Mouse (Mus musculus) A20 (cell line): ENCODE measurements around the gene Olfr95.
"Not testable (repeated sequence)": the region's sequence is repeated elsewhere in the genome, so short reads cannot be mapped to it uniquely, and the experiment has no call there.

Experiments
- DNase-seq: peaks from one replicate; pipeline ENCODE4 v3.0.0-alpha.2; 2011; ENCODE audit warnings: low read depth, low spot score

Olfr95 gene

DNA sequence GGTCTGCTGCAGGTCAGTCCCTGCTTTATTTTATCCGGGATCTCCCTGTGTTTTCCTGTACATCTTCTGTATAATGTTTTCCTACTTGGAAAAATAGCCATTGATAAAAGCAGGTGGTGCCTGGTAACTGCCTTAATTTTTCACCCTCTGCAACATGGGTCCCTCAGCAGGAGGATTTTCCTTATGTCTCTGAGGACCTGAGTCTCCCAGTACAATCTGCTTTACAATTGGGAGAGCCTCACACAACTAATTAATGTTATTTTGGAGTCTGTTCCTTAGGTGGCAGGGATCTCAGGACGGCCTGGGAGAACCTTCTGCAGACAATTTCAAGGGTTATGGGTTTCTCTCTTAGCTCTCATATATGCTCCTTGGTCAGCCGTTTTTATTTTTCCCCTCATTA lies at the start of gene Olfr95:
Gene Olfr95, minus strand, starts transcription at position 101 of the 400 bp plus-strand sequence.
- no peak for DNase-seq

DNA sequence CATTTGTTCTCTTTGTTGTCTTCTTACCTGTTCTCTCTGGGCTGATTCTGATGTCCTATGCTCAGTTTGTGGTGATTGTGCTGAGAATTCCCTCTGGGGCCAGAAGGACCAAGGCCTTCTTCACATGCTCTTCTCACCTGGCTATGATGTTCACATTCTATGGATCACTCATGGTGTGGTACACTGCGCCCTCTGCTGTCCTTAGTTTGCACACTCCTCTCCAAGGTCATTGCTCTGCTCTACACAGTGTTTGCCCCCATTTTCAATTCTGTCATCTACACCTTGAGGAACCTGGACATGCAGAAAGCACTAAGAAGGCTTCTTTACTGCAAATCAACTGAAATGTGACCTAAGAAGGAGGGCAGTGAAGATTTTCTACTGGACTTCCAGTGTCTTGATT lies 37.6 kb upstream of the Olfr95 start:
- DNase-seq, result peak; percentile 59

DNA sequence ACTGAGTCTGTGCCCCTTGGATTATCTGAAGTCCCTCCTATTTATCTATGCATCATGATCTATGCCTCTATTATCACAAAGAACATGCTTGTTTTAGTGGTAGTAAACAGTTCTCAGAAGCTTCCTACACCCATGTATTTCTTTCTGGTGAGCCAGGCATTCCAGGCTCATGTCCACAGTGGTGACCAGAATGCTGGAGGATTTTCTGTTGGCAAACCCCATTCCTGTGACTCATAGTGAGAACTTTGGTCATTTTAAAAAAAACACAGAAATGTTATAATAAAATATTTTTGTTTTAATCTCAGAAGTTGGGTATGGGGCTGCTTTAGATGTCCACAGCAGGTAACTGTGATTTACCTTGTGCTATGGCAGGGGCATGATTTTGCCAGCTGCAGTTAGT lies 36.5 kb upstream of the Olfr95 start:
- DNase-seq, result no peak

DNA sequence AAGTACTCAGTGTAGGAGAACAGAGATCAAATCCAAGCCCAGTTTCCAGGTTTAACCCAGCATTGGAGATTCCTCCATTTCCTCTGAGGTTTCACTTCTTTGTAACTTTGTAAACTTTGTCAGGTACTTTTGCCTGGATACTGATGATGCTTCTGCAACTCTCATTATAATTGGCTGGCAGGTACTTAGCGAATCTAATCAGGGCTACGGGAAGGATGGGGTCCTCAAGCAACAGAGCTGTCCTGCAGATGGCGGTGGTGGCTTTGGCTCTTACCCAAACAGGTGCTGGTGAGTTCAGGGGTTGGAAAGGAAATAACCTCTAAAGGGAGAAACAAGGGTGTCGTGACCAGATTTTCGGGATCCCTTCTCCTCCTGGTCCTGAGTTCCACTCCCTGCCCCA lies 33.8 kb upstream of the Olfr95 start:
- peak; percentile 90 for DNase-seq

DNA sequence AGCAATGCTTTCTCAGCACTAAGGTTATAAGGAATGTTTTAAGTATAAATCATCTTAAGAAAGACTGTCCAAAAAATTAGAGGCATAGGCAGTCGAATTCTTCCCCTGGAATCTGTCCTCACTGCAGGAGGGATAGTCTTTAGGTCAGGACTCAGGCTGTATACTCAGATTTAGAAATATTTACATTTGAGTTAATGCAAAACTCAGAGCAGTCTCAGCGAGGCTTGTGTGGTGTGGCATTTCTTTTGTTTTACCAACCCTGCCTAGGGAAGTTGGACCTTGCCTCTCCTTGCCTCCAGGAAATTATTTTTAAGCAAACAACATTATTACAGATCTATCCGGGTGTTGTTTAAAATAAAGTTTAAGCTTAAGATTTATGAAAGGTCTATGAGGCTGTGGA lies 29.3 kb upstream of the Olfr95 start:
- no peak for DNase-seq

DNA sequence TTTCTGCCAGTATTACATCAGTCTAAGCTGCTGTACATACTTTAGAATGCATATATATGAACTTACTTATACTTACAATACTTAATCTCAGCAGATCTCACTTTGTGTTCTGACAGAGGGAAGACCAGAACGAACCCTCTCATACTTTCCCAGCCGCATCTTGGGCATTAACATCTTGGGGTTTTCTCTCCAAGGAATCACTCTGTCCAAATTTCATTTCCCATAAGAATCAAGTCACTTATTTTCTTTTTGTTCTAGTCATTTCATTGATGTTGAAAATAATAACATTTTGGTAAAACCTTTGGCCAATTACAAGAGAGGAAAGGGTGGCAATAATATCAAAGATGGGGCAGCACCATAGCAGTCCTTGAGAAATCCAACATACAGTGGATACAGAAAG lies 24.3 kb upstream of the Olfr95 start, which contains the start of gene Olfr97:
Gene Olfr97, minus strand, starts transcription at position 101 of the 400 bp plus-strand sequence.
- DNase-seq, result not testable (repeated sequence)

DNA sequence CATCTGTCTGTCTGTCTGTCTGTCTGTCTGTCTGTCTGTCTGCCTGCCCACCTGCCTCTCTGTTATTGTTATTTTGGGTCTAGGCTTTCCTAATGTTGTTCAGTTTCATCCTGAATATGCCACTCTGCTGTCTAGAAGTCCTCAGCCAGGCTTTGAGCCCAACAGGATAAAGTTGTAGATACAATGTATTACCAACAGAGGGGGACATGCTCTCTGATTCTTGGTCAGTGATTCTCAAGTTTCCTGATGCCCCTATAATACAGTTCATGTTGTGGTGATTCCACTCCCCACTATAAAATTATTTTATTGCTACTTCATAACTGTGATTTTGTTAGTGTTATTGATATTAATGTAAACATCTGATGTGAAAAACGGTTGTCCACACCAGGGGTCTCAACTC lies 9.0 kb upstream of the Olfr95 start:
- peak; percentile 23 for DNase-seq

DNA sequence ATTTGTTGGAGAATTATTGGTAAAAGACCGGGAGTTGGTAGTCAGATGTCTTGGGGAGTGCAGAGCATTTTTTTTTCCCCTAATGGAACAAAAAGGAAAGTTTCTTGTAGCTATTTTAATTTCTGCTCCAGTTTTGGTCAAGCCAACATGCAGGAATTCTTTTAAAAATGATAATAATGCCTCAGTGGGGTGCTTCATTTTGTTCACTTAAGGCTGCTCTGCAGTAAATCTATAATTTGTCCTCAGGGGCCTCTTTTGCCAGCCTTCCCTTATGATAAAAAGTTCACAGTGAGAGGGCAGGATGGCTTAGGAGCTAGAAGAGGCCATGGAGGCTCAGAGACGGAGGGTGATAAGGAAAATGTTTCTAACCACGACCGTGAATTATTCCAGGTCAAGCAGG lies 6.9 kb upstream of the Olfr95 start, which contains the start of gene Olfr96:
Gene Olfr96, plus strand, starts transcription at position 301 of the 400 bp plus-strand sequence.
- no peak for DNase-seq

DNA sequence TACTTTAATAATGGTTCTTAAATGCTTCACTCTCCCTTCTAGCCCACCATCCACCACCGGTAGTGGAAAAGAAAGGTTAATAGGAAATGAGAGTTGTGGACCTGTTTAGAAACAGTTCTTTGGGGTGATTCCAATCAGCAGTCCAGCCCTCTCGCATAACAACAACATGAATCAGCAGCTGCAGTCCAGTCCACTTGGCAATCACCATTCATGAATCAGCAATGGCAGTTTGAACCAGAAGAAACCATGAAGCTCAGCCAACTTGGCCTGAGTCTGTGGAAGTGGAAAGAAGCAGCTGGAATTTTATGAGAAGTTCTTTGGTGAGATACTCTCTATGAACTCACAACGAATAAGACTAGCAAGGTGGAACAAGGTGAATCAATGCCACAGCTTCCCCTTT lies 5.6 kb upstream of the Olfr95 start:
- no peak for DNase-seq

DNA sequence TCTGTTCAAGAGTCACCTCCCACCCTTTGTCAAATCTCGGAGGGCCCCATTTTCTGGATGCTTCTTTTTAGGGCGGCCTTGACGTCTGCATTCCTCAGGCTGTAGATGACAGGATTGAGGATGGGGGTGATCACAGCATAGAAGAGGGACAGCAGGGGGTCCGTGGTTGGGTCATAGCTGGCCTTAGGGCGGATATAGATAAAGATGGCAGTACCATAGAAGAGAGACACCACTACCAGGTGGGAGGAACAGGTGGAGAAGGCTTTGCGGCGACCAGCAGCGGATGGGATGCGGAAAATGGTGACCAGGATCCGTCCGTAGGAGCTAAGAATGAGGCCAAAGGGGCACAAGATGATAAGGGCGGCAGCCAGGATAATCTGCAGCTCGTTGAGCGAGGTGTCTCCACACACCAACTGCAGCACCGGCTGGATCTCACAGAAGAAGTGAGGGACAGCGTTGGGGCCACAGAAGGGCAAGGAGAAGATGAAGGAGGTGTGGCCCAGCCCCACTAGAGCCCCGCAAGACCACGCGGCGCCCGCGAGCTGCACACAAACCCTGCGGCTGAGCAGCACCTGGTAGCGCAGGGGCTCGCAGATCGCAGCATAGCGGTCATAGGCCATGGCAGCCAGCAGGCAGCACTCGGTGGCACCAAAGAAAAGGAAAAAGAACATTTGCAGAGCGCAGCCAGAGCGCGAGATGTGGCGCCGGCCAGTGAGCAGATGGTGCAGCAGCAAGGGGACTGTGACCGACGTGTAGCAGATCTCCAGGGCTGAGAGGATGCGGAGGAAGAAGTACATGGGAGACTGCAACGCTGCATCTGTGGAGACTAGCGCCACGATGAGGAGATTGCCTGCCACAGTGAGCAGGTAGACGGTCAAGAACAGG lies 1.8 kb downstream of the Olfr95 start:
- DNase-seq, result no peak

DNA sequence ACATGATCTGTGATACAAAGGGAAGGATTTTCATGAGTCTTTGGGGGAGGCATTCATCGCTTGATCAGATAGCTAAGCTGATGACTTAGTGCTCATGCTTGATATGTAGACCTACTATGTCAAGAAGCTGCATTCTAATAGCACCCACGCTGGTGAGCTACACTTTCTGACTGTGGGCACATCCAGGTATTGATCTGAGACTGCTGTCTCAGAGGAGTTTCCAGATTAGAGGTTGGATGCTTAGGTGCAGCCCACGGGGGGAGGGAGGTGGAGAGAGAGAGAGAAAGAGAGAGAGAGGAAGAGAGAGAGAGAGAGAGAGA lies 9.0 kb downstream of the Olfr95 start:
- DNase-seq, result no peak

DNA sequence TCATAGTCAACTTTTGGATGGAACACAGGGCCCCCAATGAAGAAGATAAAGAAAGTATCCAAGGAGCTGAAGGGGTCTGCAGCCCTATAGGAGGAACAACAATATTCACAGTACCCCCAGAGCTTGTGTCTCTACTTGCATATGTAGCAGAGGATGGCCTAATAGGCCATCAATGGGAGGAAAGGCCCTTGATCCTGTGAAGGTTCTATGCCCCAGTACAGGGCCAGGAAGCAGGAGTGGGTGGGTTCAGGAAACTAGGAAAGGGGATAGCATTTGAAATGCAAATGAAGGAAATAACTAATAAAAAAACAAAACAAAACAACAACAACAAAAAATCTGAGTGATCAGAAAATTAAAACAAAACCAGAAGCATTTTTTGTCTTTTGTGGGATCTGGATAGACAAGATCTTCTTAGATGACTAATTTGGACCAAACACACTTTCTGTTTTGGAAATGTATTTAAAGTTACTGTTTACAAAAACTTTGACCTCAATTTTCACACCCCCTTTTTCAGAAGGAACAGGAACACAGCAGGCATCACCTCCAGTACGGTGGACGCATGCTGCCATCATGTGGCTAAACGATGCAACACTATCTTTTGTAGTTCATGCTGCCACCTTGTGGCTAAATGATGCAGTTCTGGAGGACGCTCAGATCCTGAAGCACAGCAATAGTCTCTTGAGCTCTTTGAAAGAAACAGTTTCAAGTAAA lies 9.6 kb downstream of the Olfr95 start:
- peak; percentile 82 for DNase-seq

DNA sequence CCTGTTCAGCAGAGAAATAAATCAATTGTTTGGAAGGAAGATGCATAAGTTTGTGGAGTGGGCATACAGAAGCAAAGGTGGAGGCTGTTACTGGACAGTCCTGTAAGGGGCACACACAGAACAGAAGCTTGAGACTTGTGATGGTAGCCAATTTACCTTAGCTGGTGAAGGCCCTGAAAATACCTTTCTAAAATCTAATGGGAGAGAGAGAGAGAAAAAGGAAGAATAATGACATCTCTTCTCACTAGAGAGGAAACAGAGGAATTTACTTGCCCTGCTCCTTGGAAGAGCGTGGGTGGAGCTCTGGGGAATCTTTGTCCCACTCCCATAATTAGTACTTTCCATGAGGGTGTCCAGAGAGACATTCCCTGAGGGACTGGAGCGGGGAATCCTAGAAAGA lies 12.0 kb downstream of the Olfr95 start, which contains the start of gene Olfr94:
Gene Olfr94, minus strand, starts transcription at position 101 of the 400 bp plus-strand sequence.
- DNase-seq, result no peak

DNA sequence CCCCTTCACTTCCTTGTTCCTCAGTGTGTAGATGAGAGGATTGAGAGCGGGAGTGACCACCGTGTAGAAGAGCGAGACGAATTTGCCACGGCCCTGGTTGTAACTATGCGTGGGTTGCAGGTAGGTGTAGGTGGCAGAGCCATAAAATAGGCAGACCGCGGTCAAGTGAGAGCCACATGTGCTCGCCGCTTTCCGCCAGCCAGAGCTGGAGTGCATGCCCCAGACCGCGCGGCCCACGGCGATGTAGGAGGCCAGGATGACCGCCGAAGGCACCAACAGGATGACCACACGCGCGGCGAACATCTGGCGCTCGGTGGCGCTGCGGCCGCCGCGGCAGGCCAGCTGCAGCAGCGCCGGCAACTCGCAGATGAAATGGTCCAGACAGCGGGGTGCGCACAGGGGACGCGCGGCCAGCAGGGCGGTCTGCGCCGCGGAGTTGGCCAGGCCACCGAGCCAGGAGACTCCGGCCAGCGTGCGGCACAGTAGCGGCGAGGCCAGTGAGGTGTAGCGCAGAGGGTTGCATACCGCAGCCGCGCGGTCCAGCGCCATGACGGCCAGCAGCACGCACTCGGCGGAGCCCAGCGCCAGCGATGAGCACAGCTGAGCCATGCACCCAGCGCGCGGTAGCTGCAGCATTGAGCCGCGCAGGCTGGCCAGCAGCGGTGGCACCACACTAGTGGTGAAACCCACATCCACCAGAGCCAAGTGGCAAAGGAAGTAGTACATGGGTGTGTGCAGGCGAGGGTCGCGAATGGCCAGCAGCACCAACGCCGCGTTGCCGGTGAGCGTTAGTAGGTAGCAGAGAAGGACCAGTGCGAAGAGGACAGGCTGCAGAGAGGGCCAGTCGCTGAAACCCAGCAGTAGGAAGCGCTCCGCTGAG lies 15.8 kb downstream of the Olfr95 start:
- DNase-seq, result no peak

DNA sequence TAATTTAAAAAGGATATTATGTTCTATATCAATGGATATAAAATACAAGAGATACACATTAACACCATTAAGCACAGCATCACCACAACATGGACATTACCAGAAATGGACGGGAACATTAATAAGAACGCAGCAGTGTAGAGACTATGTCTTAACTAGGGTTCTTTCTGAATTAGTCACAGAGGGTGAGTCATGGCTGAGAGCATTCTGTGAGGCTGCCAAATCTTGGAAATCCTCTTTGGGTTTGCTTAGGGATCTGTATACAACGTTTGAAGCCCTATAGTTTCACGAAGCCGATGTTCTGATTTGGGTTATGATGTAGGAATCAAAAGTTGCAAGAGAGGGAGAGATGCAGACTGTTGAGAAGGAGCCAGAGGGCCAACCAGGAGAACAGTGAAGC lies 18.1 kb downstream of the Olfr95 start:
- DNase-seq, result no peak

DNA sequence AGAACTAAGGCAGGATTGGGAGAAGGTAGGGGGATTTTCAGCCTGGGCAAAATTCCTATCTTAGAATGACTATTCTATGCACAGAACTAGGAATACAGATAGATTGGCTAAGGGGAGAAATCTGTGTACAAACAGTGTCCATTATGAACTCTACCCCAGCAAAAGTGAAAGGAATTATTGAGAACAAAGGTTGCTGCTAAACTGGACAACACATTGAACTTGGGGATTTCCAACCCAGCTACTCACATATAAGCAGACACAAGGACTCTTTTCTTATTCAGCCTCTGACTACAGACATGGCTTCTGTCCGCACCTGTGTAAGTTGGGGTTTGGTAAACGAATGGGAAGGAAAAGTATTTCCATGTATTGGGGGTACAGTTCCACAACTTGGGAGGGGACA lies 19.3 kb downstream of the Olfr95 start, which contains the start of gene Ubd:
Gene Ubd, plus strand, starts transcription at position 237 of the 400 bp plus-strand sequence.
- DNase-seq, result no peak

DNA sequence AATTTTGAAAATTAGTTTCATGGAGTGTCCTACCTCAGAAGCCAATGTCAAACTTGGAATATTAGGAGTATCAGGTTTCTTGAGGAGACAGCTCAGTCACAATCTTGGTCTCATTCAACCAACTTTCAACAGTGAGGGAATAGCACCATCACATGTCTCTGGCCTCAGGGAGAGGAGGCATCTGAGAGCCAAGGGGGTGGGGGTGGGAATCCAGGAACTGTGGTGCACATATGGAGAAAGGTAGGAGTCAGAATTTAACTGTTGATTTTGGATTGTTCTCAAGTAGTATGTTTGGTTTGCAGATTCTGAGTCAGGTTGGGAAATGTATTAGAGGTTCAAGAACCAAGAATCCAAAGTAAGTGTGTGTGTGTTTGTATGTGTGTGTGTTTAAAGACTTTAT lies 19.9 kb downstream of the Olfr95 start:
- DNase-seq, result no peak

DNA sequence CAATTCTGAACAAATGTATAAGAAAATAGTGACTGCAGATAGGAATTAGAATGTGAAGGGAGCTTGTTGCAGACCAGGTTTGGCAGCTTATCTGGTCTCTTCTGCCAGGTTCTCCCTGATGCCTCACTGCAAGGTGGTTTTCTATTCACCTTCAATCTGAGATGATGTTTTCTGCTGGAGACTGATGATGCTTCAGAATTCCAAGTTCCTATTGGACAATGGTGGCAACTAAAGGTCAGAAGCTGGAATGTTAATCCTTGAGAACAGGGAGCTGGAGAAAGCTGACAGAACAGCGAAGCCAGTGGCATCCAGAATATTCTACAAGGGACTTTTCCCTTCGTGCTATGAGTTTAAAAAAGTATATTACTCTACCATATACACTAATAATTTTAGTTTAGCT lies 22.2 kb downstream of the Olfr95 start:
- DNase-seq, result no peak

DNA sequence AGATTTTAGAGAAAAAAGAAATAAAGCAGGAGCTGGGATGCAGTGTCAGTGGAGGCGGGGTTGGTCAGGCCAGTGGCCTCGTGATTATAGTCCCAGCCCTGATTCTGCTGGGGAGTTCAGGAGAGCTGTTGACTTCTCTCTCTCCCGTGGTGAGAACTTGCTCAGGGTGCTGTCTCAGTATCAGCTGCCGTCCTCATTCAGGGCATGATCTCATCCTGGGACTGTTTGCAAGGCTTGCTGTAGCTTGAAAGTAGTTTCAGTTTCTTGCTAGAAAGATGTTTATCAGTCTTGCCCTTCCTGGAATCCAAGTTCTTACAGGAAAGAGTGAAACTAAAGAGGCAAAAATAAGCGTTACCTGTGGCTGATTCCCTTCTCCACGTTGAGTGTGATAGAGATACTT lies 27.4 kb downstream of the Olfr95 start:
- no peak for DNase-seq

DNA sequence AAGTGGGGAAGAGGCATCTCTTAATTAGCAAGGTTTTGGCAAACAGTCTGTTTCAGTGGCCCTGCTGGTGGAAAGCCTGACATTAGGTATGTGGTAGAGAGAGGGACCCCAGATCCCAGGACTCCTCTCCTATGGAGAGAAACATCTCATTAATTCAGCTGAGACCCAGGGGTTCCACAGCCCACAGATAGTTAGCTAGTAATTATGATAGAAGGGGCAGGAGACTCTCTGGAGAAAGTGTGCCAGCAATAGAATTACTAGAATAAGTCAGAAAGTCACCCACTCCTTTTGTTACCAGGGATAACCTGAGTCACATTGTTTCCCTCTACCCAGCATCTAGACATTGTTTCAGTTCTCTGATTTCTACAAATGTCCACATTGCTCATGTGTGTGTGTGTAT lies 51.5 kb downstream of the Olfr95 start, which contains the start of gene Olfr93:
Gene Olfr93, minus strand, starts transcription at position 101 of the 400 bp plus-strand sequence.
- no peak for DNase-seq
